Mouse (Mus musculus) heart, adult 2 months (tissue): ENCODE results near the gene Styk1.

ENCODE experiments used
- CTCF ChIP-seq: fragments of 200-600 bp; IDR thresholded peaks from 2 replicates; pipeline ENCODE4 v1.8.1; 2022; ENCODE audit warnings: antibody characterized with exemption, mild to moderate bottlenecking, moderate library complexity
- POLR2A ChIP-seq: fragments of 200-500 bp; IDR thresholded peaks from 2 replicates; pipeline ENCODE4 v1.6.1; 2011; ENCODE audit warnings: mild to moderate bottlenecking, low read depth, low read length, control low read depth; ENCODE audit not compliant: insufficient read depth

- TF ChIP-seq CTCF, result no peak
- no peak for TF ChIP-seq POLR2A
These were observed 6.4 kb downstream of the Styk1 start for GRCm38 (mm10) chr6:131347026-131347425.
